Mouse (Mus musculus) cortical plate, adult 2 months (tissue): ENCODE data around the gene Rab11fip4.

Source experiments
- CTCF ChIP-seq: fragments of 200-500 bp; IDR thresholded peaks from 2 replicates; pipeline ENCODE4 v1.5.1; 2011; ENCODE audit warnings: mild to moderate bottlenecking, control low read depth, low read length; ENCODE audit not compliant: insufficient read depth; ENCODE audit errors: extremely low read depth
- POLR2A ChIP-seq: fragments of 200-500 bp; IDR thresholded peaks from 2 replicates; pipeline ENCODE4 v1.6.1; 2011; ENCODE audit warnings: mild to moderate bottlenecking, low read length, control low read depth; ENCODE audit not compliant: insufficient read depth; ENCODE audit errors: extremely low read depth

GRCm38 (mm10) chr11:79676483-79676967, 85.5 kb downstream of the Rab11fip4 start:
- TF ChIP-seq CTCF (no peak), POLR2A (no peak)
